Mouse (Mus musculus) myocyte (in vitro differentiated cells): Measurements from ENCODE around the gene Guca1a.
"Not testable (repeated sequence)": the region's sequence is repeated elsewhere in the genome, so short reads cannot be mapped to it uniquely, and the experiment has no call there.

Experiments
- CEBPB ChIP-seq: IDR thresholded peaks from 2 replicates; pipeline ENCODE4 v1.6.1; 2011; ENCODE audit warnings: mild to moderate bottlenecking, moderate library complexity; ENCODE audit not compliant: poor library complexity, insufficient read depth, severe bottlenecking
- E2F4 ChIP-seq: IDR thresholded peaks from one replicate; pipeline ENCODE4 v1.6.1; 2011; ENCODE audit warnings: mild to moderate bottlenecking, control low read depth, moderate library complexity; ENCODE audit not compliant: insufficient read depth
- MAX ChIP-seq: IDR thresholded peaks from one replicate; pipeline ENCODE4 v1.6.1; 2011; ENCODE audit warnings: low read depth, mild to moderate bottlenecking, control low read depth
- MYOG ChIP-seq, 3 experiments: IDR thresholded peaks; one replicate each; pipeline ENCODE4 v1.6.1; 2011; ENCODE audit warnings: control low read depth in 2 of 3, low read depth in 2 of 3, mild to moderate bottlenecking in 2 of 3; ENCODE audit not compliant: insufficient read length in 2 of 3, control insufficient read depth in 1 of 3, insufficient read depth in 1 of 3
- POLR2A ChIP-seq: IDR thresholded peaks from one replicate; pipeline ENCODE4 v1.6.1; 2011; ENCODE audit warnings: low read depth, mild to moderate bottlenecking, control low read depth, moderate library complexity; ENCODE audit not compliant: insufficient read length
- POLR2AphosphoS2 ChIP-seq: IDR thresholded peaks from one replicate; pipeline ENCODE4 v1.6.1; 2011; ENCODE audit warnings: low read depth, control low read depth; ENCODE audit not compliant: insufficient read length
- REST ChIP-seq: IDR thresholded peaks from one replicate; pipeline ENCODE4 v1.6.1; 2011; ENCODE audit warnings: mild to moderate bottlenecking, control low read depth, moderate library complexity; ENCODE audit not compliant: insufficient read depth, insufficient read length
- TCF12 ChIP-seq: IDR thresholded peaks from one replicate; pipeline ENCODE4 v1.6.1; 2011; ENCODE audit warnings: mild to moderate bottlenecking, control low read depth; ENCODE audit not compliant: poor library complexity, insufficient read depth, severe bottlenecking
- TCF3 ChIP-seq: IDR thresholded peaks from one replicate; pipeline ENCODE4 v1.6.1; 2011; ENCODE audit warnings: low read depth, control low read depth; ENCODE audit not compliant: insufficient read length
- USF1 ChIP-seq: IDR thresholded peaks from one replicate; pipeline ENCODE4 v1.6.1; 2011; ENCODE audit warnings: low read depth, mild to moderate bottlenecking, control low read depth, moderate library complexity

DNA sequence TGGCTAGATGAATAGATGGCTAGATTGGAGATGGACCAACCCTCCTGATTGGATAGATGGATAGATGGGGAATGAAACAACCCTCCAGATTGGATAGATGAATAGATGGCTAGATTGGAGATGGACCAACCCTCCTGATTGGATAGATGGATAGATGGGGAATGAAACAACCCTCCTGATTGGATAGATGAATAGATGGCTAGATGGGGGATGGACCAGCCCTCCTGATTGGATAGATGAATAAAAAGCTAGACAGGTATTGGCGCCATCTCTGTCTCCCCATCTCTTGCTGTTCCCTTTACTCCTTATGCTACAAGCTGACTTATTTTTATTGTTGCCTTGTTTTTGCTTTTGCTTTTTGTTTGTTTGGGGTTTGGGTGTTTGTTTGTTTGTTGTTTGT is 22.2 kb upstream of the Guca1a start:
- not testable (repeated sequence) for TF ChIP-seq MYOG (IDR thresholded peaks at IDR 0.05; ENCODE audit: control insufficient read depth in 1 of 3, insufficient read depth in 1 of 3, insufficient read length in 2 of 3, low read depth in 2 of 3); POLR2A; USF1; CEBPB; POLR2AphosphoS2; E2F4; TCF12; REST; MAX; TCF3
